In the genomic region with DNA sequence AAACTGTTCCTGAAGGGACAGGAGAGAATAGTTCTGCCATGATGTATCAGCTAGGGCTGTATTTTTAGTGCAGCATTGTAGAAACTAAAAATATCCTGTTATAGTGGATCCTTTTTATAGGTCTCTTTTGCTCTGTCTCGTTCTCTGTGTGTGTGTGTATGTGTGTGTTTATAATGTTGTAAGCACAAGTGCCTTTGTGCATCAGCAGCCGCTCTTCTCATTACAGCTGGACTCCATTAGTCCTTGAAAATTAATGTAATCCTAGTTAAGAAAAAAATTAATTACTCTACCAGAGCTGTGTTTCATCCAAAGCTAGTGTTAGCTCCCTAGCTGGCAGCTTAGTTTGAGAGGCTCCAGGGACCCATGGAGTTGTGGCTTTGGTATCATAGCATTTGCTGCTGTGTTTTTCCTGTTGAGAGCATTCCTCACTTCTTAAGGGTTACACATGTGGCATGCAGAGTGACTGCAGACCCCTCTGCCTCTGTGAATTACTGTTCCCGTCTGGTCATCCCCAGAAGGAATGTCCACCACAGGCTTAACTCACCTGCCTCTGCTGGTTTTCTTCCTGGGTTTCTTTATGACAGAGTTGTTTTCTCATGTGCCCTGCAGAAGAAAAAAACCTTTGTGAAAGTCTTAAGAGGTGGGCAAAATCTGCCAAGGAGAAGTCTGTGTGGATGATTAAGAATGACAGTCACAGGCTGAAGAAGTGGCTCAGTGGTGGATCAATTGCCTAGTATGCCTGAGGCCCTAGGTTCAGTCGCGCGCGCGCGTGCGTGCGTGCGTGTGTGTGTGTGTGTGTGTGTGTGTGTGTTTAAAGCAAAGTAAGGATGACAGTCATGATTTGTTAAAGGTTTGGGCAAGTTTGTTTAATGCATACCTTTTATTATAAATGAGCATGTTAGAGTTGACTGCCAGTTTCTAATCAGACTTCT, we compare ENCODE assay signal across 9 mouse cellular contexts.
DNase-seq lines count a peak whose midpoint lies in the region; ATAC-seq and TF ChIP-seq lines count a peak whose summit lies in the region.
"Had no signal": no experiment of that assay in that cellular context is flagged by ENCODE, and none has a peak within 500 bp of the region (broad histone marks: within the 10 kb centered on the region; RNA-seq: fewer than 3 reads in every experiment).

No protein-coding gene starts in this region.

- H3K4me3 ChIP-seq in forebrain, postnatal 0 days (ENCODE audit: low read depth, low read length) = no peak overlapping the region
- H3K4me3 ChIP-seq in limb, embryonic 11.5 days (ENCODE audit: low read depth, low read length) = no peak overlapping the region

- ATAC-seq in forebrain, postnatal 0 days = no peak
- no peak for ATAC-seq in limb, embryonic 11.5 days (ENCODE audit: insufficient number of reproducible peaks, low FRiP score, low TSS enrichment, low read depth)

- H3K4me2 ChIP-seq in forebrain, postnatal 0 days (ENCODE audit: low read depth) = no peak overlapping the region
- H3K4me2 ChIP-seq in limb, embryonic 11.5 days (ENCODE audit: low read depth, severe bottlenecking) = no peak overlapping the region

- WGBS in forebrain, postnatal 0 days = 81% methylated on average over 12 of the region's 12 CpGs
- 75% methylated on average over 12 of the region's 12 CpGs for WGBS in limb, embryonic 11.5 days

- peak; percentile 17 for DNase-seq in gastrocnemius, adult 18-20 months (ENCODE audit: low spot score)
- no peak for DNase-seq in gastrocnemius, postnatal 4 days (ENCODE audit: low spot score in 2 of 2)
- peak; percentile 43 for DNase-seq in 3T3-L1 (ENCODE audit: low read depth, low spot score)
- DNase-seq in forebrain, postnatal 0 days = no peak
- peak; percentile 32 for DNase-seq in limb, embryonic 11.5 days (ENCODE audit: low spot score)
- no peak for DNase-seq in frontal cortex, postnatal 25 days (ENCODE audit: low spot score in 2 of 2)
- no peak for DNase-seq in lung, postnatal 14 days
- no peak for DNase-seq in spleen, postnatal 36 days (ENCODE audit: low spot score in 2 of 2)
- DNase-seq: B cell, adult 2 months had no signal

- H3K4me1 ChIP-seq in forebrain, postnatal 0 days (ENCODE audit: insufficient read depth) = 0 out of 2 replicates have a peak, but pooled peaks cover 16% of the 10 kb centered on the region
- peaks cover 32% of the 10 kb centered on the region for H3K4me1 ChIP-seq in limb, embryonic 11.5 days (ENCODE audit: control insufficient read depth, insufficient read depth, low read length)

- H3K27ac ChIP-seq in forebrain, postnatal 0 days (ENCODE audit: low read depth, low read length) = peak overlapping the region; percentile 57; the same call in 1 of the 2 replicates
- peak overlapping the region; percentile 53 for H3K27ac ChIP-seq in limb, embryonic 11.5 days (replicated peaks; ENCODE audit: low read depth, low read length)

- no peak overlapping the region; the same call in 1 of the 2 replicates for H3K9ac ChIP-seq in forebrain, postnatal 0 days
- H3K9ac ChIP-seq in limb, embryonic 11.5 days (ENCODE audit: low read length) = no peak overlapping the region

- no peaks in the 10 kb centered on the region for H3K9me3 ChIP-seq in forebrain, postnatal 0 days (ENCODE audit: low read length)
- no peaks in the 10 kb centered on the region for H3K9me3 ChIP-seq in limb, embryonic 11.5 days (ENCODE audit: control insufficient read depth, low read length)

- no peaks in the 10 kb centered on the region for H3K27me3 ChIP-seq in forebrain, postnatal 0 days (ENCODE audit: insufficient read depth, low read length)
- no peaks in the 10 kb centered on the region for H3K27me3 ChIP-seq in limb, embryonic 11.5 days (ENCODE audit: control insufficient read depth, insufficient read depth, low read length)

- TF ChIP-seq CTCF in forebrain, postnatal 0 days (IDR thresholded peaks at IDR 0.05; ENCODE audit: low read depth) = no peak

- no peaks in the 10 kb centered on the region for H3K36me3 ChIP-seq in forebrain, postnatal 0 days (ENCODE audit: insufficient read depth)
- no peaks in the 10 kb centered on the region for H3K36me3 ChIP-seq in limb, embryonic 11.5 days (ENCODE audit: control insufficient read depth, insufficient read depth, low read length)

Comparison
In these comparisons a context has a peak if more than half of its experiments do, and no peak if none do; other contexts are left out.
1. DNase-seq: peak in gastrocnemius, adult 18-20 months (single experiment), 3T3-L1 (single experiment) and limb, embryonic 11.5 days (single experiment); none in gastrocnemius, postnatal 4 days (0 of 2), forebrain, postnatal 0 days (single experiment), frontal cortex, postnatal 25 days (0 of 2), lung, postnatal 14 days (single experiment) and spleen, postnatal 36 days (0 of 2).